Mouse (Mus musculus) thymus, postnatal 36 days (tissue): ENCODE measurements at regions not wholly inside any gene's neighbourhood (a gene's known extent, or its start where the extent isn't known, plus 50 kb on each side); places are given as distances from the start of the nearest gene placed in this dataset.

Experiments used
- DNase-seq, 2 experiments: peaks; one replicate each; pipeline ENCODE4 v3.0.0; 2022; ENCODE audit warnings: mixed read lengths in 2 of 2

GRCm38 (mm10) chr8:8044296-8044695 is 616.7 kb downstream of the Efnb2 start:
- no peak for DNase-seq

GRCm38 (mm10) chr8:8037929-8038328 is 623.1 kb downstream of the Efnb2 start:
- DNase-seq, result no peak

- DNase-seq, result no peak
Observed at GRCm38 (mm10) chr8:8011151-8011550, 649.9 kb downstream of the Efnb2 start.

GRCm38 (mm10) chr8:7994905-7995304 is 666.1 kb downstream of the Efnb2 start:
- no peak for DNase-seq

- DNase-seq, result no peak
Observed at GRCm38 (mm10) chr8:7988820-7989219, 672.2 kb downstream of the Efnb2 start.

- DNase-seq, result no peak
Observed at GRCm38 (mm10) chr8:7977020-7977419, 684.0 kb downstream of the Efnb2 start.

- DNase-seq, result no peak
Observed at GRCm38 (mm10) chr8:7973791-7974190, 687.3 kb downstream of the Efnb2 start.

- no peak for DNase-seq
Observed at GRCm38 (mm10) chr8:7964276-7964675, 696.8 kb downstream of the Efnb2 start.

GRCm38 (mm10) chr8:7956745-7957144 is 704.3 kb downstream of the Efnb2 start:
- DNase-seq, result no peak

- no peak for DNase-seq
Observed at GRCm38 (mm10) chr8:7954851-7955250, 706.2 kb downstream of the Efnb2 start.

GRCm38 (mm10) chr8:7945966-7946775 is 714.9 kb downstream of the Efnb2 start:
- DNase-seq, result no peak

- no peak for DNase-seq
Observed at GRCm38 (mm10) chr8:7936596-7936995, 724.4 kb downstream of the Efnb2 start.

GRCm38 (mm10) chr8:7919416-7919815 is 741.6 kb downstream of the Efnb2 start:
- DNase-seq, result no peak

GRCm38 (mm10) chr8:7894338-7894737 is 766.7 kb downstream of the Efnb2 start:
- DNase-seq, result no peak

- DNase-seq, result no peak
Observed at GRCm38 (mm10) chr8:7853169-7853568, 807.9 kb downstream of the Efnb2 start.

GRCm38 (mm10) chr8:7850573-7850972 is 810.5 kb downstream of the Efnb2 start:
- DNase-seq, result no peak

- no peak for DNase-seq
Observed at GRCm38 (mm10) chr8:7831948-7832347, 829.1 kb downstream of the Efnb2 start.

GRCm38 (mm10) chr8:7827811-7828210 is 833.2 kb downstream of the Efnb2 start:
- DNase-seq, result no peak

- DNase-seq, result no peak
Observed at GRCm38 (mm10) chr8:7808395-7808794, 852.6 kb downstream of the Efnb2 start.

- DNase-seq, result no peak
Observed at GRCm38 (mm10) chr8:7799221-7799620, 861.8 kb downstream of the Efnb2 start.

GRCm38 (mm10) chr8:7796156-7796555 is 864.9 kb downstream of the Efnb2 start:
- no peak for DNase-seq

GRCm38 (mm10) chr8:7763820-7764219 is 897.2 kb downstream of the Efnb2 start:
- DNase-seq, result no peak

- DNase-seq, result no peak
Observed at GRCm38 (mm10) chr8:7760987-7761386, 900.1 kb downstream of the Efnb2 start.

GRCm38 (mm10) chr8:7732726-7733125 is 928.3 kb downstream of the Efnb2 start:
- no peak for DNase-seq

- DNase-seq, result no peak
Observed at GRCm38 (mm10) chr8:7721880-7722279, 939.2 kb downstream of the Efnb2 start.
